Mouse (Mus musculus) c-Kit-positive CD71-positive TER-119-negative erythroid progenitor cells, embryonic 14.5 days (primary cell): ENCODE data around the gene Cntrl.

Experiments used
- DNase-seq: peaks from one replicate; pipeline ENCODE4 v3.0.0-alpha.2; 2013; ENCODE audit warnings: low read depth

Cntrl gene

DNA sequence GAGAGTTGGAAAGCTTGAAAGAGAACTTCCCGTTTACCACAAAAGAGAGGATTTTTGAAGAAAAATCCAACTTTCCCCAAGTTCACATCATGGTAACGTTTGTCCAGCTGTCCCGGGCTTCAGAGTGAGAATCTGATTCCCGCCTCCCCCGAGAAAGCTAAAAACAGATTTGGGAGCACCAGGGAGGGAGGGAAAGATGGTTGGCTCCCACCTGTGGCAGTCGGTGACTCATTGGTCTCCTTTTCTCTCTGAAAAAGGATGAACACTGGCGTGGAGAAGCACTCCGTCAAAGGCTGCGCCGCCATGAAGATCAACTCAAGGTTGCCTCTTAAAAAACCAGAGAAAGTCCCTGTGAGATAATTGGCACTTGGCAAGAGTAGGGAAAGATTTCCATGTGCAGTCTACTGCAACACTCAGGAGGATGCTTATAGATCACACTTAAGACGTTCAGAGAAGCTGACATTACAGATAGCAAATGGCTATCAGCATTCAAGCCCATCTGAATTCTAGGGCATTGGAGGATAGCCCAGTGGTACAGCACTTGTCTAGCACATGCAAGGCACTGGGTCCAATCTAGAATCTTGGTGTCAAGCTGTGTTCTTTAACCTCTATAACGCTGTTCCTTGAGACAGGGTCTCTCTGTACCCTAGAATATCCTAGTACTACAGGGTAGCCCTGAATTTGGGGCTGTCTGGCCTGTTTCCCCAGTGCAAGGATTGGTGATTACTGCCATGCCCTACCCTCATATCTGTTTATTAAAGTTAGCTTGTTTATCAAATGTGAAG lies 66.2 kb downstream of the Cntrl start:
- no peak for DNase-seq

DNA sequence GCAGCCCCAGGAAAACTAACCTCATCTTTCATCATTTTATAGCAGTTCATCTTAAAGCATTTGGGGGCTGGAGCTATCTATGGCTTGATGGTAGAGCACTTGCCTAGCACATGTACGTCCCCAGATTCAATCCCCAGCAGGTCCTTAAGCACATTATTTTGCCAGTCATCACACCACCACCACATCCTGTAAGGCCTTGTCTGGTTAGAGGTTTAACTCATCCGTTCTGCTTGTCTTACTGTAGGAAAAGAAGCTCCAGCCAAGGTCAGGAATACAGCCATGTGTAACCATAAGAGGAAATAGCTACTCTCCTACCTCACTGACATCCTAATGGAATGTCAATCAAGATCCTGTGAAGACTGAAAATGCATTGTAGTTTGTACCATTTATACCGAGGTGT lies 68.9 kb downstream of the Cntrl start:
- DNase-seq, result no peak

DNA sequence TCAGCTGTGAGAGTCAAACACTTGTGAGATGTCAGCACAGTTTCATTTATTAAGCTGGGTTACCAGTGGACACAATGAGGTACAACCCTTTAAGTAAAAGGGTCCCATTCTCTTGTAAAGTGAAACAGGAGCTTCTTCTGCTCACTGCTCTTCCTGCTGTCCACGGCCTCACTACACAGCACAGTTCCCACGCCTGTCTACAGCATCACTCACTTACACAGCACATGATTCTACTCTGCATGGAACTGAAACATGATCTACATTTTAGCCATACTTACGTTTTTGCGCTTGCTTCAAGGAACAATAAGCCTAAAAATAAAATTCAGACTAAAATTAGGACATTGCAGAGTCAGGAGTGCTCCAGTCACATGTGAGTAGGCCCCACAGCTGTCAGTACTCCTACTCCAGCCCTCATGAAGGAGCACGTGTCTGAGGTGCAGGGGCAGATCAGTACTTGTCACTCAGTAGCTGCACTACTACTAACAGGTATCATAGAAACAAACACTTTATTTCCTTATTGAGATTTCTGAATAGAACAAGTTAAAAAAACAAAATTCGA lies 73.9 kb downstream of the Cntrl start:
- no peak for DNase-seq

GRCm38 (mm10) chr2:35188929-35189328 lies 79.6 kb downstream of the Cntrl start:
- DNase-seq, result no peak

- DNase-seq, result no peak
Measured at GRCm38 (mm10) chr2:35193976-35194375, 84.7 kb downstream of the Cntrl start.

- DNase-seq, result no peak
Measured at GRCm38 (mm10) chr2:35195626-35196544, 86.6 kb downstream of the Cntrl start.

DNA sequence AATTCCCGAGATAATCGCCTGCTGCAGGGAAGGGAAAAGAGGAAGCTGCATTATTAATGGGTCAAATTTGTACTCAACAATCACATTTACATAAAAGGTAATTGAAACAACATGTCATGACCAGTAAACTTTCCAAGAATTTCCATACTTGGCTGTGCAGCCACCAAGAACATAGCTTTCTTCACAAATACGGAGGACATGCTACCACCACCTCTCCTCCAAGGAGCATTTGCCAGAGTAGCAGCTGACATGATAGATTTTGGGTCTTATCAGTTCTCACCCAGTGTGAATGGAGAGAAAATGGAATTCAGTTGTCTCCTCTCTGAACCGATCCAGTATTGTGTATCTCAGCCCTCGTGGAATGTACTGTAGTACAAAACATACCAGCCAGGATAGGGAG lies 90.2 kb downstream of the Cntrl start:
- DNase-seq, result peak; percentile 53

DNA sequence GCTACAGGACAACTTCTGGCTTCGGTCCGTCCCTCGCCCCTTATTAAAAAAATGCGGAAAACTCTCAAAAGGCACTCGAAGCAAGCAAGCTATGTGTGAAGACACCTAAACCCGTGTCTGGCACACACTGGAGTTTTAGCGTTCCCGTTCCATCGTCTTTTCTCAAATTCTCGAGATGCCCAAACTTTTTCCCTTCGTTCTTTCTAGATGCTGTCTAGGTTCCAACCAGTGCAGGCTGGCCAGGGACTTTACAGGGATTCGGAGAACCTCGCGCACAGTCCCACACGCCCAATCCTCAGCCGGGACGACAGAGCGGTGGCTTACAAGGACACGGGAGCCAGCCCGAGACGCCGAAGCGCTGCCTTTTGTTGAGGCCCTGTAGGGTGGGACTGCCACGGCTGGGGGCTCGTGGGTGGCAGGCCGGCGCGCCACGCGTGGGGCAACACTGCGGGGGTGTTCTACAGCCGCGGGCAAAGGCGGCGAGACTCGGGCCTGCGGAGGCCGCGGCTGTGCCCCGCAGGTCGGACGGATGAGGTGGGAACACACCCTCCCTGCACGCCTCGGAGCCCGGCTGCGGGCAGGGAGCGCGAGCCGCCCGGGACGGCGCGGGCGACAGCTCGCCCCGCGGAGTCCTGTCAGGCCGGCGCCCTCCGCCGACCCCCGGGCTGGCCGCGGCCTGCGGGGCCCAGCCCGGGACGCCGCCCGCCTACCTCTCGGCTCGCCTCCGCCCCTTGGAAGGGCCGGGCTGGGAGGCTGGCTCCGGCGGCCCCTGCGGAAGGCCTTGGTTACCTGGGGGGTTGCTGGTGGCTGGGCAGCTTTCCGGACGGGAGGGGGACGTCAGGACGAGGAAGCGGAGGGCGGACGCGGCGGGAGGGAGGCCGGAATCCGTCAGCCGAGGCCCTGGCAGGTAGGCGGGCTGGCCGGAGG lies 90.9 kb downstream of the Cntrl start:
- peak; percentile 40 for DNase-seq

- peak; percentile 98 for DNase-seq
Measured at GRCm38 (mm10) chr2:35200898-35201668, 91.8 kb downstream of the Cntrl start, which contains the start of gene Rab14. TSS of gene Rab14 (minus strand) at chr2:35201120.

DNA sequence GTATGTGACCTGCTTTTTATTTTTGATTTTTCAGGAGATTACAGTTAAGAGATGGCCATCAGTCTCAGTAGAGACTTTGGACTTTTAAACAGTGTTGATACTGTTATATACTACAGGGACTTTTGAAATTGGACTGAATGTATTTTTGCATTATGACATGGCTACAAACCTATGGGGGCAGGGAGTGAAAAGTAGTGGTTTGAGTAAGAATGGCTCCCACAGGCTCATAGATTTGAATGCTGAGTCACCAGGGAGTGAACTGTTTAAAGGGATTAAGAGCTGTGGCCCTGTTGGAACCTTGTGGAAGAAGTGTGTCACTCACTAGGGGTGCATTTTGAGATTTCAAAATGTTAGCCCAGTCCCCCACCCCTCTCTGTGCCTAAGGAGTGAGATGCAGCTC lies 94.4 kb downstream of the Cntrl start:
- no peak for DNase-seq

- no peak for DNase-seq
Measured at GRCm38 (mm10) chr2:35206761-35207160, 97.5 kb downstream of the Cntrl start.

- DNase-seq, result no peak
Measured at GRCm38 (mm10) chr2:35208054-35208453, 98.8 kb downstream of the Cntrl start.

DNA sequence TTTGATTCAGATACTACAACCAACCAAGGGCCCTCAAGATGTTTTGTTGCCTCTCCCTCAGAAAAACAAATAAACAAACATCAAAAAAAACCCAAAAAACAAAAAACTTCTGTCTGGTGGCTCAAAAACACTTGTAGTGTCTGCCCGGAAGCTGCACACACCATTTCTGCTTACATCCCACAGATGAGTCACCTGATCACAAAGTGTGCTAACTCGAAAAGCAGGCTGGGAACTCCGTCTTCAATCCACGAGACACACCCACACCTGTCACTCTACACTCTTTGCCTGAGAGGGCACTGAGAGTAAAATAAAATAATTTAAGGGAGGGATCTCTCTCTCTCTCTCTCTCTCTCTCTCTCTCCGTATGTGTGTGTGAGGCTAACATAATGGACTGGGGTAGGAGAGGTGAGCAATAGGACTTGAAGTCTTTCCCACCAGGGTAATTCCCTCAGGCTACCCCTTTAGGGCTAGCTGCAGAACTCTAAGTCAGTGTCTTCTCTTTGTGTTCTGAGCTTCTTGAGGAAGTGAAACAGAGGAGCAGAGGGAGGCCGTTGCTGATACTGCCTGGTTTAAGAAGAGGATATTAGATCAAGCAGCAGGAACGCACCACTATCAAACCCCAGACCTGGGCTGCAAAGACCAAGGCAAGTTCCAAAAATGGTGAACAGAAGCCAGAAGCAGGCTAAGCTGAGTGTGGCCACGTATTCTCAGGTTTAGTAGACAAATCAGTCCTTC lies 99.8 kb downstream of the Cntrl start:
- no peak for DNase-seq

DNA sequence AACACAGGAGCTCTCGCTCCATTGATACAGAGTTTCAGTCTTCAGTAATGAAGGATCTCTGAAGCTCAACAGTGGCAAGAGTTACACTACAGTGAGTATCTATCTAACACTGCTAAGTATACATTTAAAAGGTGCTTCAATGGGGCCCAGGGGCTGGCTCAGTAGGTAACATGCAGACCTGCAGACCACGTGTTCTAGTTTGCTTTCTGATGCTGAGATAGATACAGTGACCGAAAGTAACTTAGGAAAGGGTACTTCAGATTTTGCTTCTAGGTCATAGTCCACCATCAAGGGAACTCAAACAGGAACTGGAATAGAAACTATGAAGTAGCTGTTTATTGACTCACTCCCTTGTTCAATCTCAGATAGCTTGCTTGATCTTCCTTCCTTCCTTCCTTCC lies 102.4 kb downstream of the Cntrl start:
- no peak for DNase-seq

DNA sequence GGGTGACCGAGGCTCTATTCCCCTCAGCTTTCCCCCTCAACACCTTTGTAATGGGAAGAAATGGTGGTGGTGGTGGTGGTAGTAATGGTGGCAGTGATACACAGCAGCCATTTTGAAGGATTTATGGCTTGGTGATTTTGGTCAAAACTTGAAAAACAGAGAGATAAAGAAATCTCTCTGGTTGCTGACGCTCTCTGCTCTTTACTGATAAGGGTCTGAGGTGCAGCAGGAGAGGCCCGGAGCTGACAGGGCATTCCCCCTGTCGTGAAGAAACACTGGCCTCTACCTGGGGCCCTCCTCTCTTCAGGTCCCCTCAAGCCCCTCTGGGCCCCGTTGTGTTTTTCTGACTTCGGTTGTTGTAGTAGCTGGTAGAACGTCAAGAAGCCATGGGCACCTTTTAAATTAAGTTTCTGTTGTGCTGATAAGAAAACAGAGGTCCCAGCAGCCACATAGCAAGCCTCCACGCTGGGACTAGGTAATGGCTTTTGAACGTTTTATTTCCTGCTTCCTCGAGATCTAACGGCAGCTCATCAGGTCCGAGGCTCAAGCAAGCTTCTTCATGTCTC lies 104.1 kb downstream of the Cntrl start:
- peak; percentile 47 for DNase-seq

GRCm38 (mm10) chr2:35214881-35215358 lies 105.6 kb downstream of the Cntrl start:
- DNase-seq, result peak; percentile 51

DNA sequence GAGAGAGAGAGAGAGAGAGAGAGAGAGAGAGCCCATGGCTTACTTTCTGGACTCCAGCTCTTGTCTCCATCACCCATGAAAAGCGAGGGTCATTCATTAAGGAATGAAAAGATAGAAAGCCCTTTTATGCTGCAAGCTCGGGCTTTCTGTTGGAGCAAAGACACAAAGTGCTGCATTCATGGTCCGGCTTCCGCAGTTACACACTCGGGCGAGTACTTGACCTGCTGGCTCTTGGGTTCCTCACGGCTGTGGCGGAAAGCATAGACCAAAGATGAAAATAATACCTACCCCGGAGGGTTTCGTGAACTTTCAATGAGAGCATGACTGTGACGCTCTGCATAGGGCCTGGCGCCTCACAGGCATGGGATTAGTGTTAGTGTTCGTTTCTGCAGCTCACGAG lies 106.1 kb downstream of the Cntrl start:
- no peak for DNase-seq

GRCm38 (mm10) chr2:35216701-35217100 lies 107.4 kb downstream of the Cntrl start:
- no peak for DNase-seq

DNA sequence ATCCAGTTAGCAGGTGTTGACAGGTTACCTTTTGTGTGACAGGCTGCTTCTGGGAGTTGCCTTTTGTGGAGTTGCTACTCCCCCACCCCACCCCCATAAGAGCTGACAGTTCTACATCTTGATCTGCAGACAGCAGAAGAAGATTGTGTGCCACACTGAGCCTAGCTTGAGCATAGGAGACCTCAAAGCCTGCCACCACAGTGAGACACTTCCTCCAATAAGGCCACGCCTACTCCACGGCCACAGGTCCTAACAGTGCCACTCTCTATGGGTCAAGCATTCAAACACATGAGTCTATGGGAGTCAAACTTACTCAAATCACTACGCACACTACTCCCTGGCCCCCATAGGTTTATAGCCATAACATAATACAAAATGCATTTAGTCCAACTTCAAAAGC lies 109.4 kb downstream of the Cntrl start:
- DNase-seq, result no peak
